Mouse (Mus musculus): ENCODE data around the gene Tns3.

The Tns3 gene

GRCm38 (mm10) chr11:8440221-8440620, 224.1 kb downstream of the Tns3 start:
- DNase-seq (ENCODE audit: low read depth, low spot score): no peak

GRCm38 (mm10) chr11:8439035-8439434, 225.3 kb downstream of the Tns3 start:
- no peak for DNase-seq (ENCODE audit: low read depth, low spot score)

GRCm38 (mm10) chr11:8438269-8438668, 226.1 kb downstream of the Tns3 start:
- DNase-seq (ENCODE audit: low read depth, low spot score): no peak

GRCm38 (mm10) chr11:8435101-8435500, 229.2 kb downstream of the Tns3 start:
- DNase-seq (ENCODE audit: low read depth, low spot score): no peak

GRCm38 (mm10) chr11:8434366-8434765, 230.0 kb downstream of the Tns3 start:
- no peak for DNase-seq (ENCODE audit: low read depth, low spot score)

- DNase-seq (ENCODE audit: low read depth, low spot score): no peak
Observed at GRCm38 (mm10) chr11:8433443-8433842, 230.9 kb downstream of the Tns3 start.

GRCm38 (mm10) chr11:8432941-8433340, 231.4 kb downstream of the Tns3 start:
- no peak for DNase-seq (ENCODE audit: low read depth, low spot score)

- DNase-seq (ENCODE audit: low read depth, low spot score): no peak
Observed at GRCm38 (mm10) chr11:8427660-8428059, 236.7 kb downstream of the Tns3 start.

- DNase-seq (ENCODE audit: low read depth, low spot score): no peak
Observed at GRCm38 (mm10) chr11:8425226-8425570, 239.1 kb downstream of the Tns3 start.

GRCm38 (mm10) chr11:8424342-8425225, 239.8 kb downstream of the Tns3 start:
- DNase-seq (ENCODE audit: low read depth, low spot score): no peak

GRCm38 (mm10) chr11:8405225-8405899, 259.0 kb downstream of the Tns3 start:
- no peak for DNase-seq (ENCODE audit: low read depth, low spot score)

- no peak for DNase-seq (ENCODE audit: low read depth, low spot score)
Observed at GRCm38 (mm10) chr11:8401328-8401727, 263.0 kb downstream of the Tns3 start.

- DNase-seq (ENCODE audit: low read depth, low spot score): no peak
Observed at GRCm38 (mm10) chr11:8396329-8396728, 268.0 kb downstream of the Tns3 start.

GRCm38 (mm10) chr11:8391564-8391963, 272.8 kb downstream of the Tns3 start:
- DNase-seq (ENCODE audit: low read depth, low spot score): no peak

GRCm38 (mm10) chr11:8385891-8386405, 278.4 kb downstream of the Tns3 start:
- no peak for DNase-seq (ENCODE audit: low read depth, low spot score)

All from c-Kit-negative CD71-positive TER-119-positive erythroid progenitor cells, embryonic 14.5 days (primary cell).